Mouse (Mus musculus) heart, embryonic 15.5 days (tissue): Measurements from ENCODE around the gene Caskin2. TPM values are rescaled to one million over a fixed set of nuclear protein-coding genes. Genes with fewer than 3 reads are reported as not detected.
A peak's percentile ranks its signal among the peaks of the same experiment; 100 is the strongest.

Experiments
- ATAC-seq: fragments of 200-750 bp; cut with Nextera tagmentation; replicated peaks from 2 replicates; pipeline ENCODE4 v1.8.0; 2017; ENCODE audit warnings: low read depth, moderate TSS enrichment; ENCODE audit not compliant: insufficient number of reproducible peaks, insufficient read depth, low FRiP score
- H3K27ac ChIP-seq: fragments of 300-500 bp; sonication (generic); 2 replicates; pipeline ENCODE4 v1.5.1; 2015; ENCODE audit warnings: mild to moderate bottlenecking, inconsistent platforms
- H3K27me3 ChIP-seq: fragments of 300-500 bp; sonication (generic); 2 replicates; pipeline ENCODE4 v1.6.1; 2015; ENCODE audit warnings: inconsistent platforms
- H3K36me3 ChIP-seq: fragments of 300-500 bp; sonication (generic); 2 replicates; pipeline ENCODE4 v1.6.1; 2015; ENCODE audit warnings: mild to moderate bottlenecking, inconsistent platforms
- H3K4me1 ChIP-seq: fragments of 300-500 bp; sonication (generic); replicated peaks from 2 replicates; pipeline ENCODE4 v1.6.1; 2015; ENCODE audit warnings: inconsistent platforms
- H3K4me2 ChIP-seq: fragments of 300-500 bp; sonication (generic); 2 replicates; pipeline ENCODE4 v1.6.1; 2015; ENCODE audit warnings: inconsistent platforms, mild to moderate bottlenecking, moderate library complexity
- H3K4me3 ChIP-seq: fragments of 300-500 bp; sonication (generic); 2 replicates; pipeline ENCODE4 v1.5.1; 2015; ENCODE audit warnings: mild to moderate bottlenecking, inconsistent platforms
- H3K9ac ChIP-seq: fragments of 300-500 bp; sonication (generic); 2 replicates; pipeline ENCODE4 v1.6.1; 2015; ENCODE audit warnings: mild to moderate bottlenecking, inconsistent platforms
- H3K9me3 ChIP-seq: fragments of 300-500 bp; sonication (generic); replicated peaks from 2 replicates; pipeline ENCODE4 v1.6.1; 2016; ENCODE audit warnings: inconsistent platforms
- WGBS: fragments of 180-500 bp; shearing (Covaris S2); methylation state at CpG from one replicate; pipeline ENCODE4 v1.1.7; 2015; ENCODE audit warnings: mixed read lengths; 5-methylcytosine and 5-hydroxymethylcytosine counted together
- polyA plus RNA-seq: library from polyadenylated mRNA; unstranded; fragments of >200 nt; fragmentation: Nextera tagmentation; extraction: Ambion mirVana; gene quantifications from 2 replicates; pipeline ENCODE4 v1.2.1, GENCODE M21; 2015

Gene Caskin2
- polyA plus RNA-seq, 1 experiment from 2014 or later = 18.0 TPM

- 3% methylated on average over 28 of the region's 28 CpGs for WGBS
- peak overlapping the region; percentile 96 for H3K4me2 ChIP-seq
- peaks cover 68% of the 10 kb centered on the region for H3K4me1 ChIP-seq
- peak overlapping the region; percentile 95 for H3K4me3 ChIP-seq
- no peaks in the 10 kb centered on the region for H3K27me3 ChIP-seq
- no peaks in the 10 kb centered on the region for H3K9me3 ChIP-seq
- H3K27ac ChIP-seq = peak overlapping the region; percentile 93
- no peak for ATAC-seq
- H3K9ac ChIP-seq = peak overlapping the region; percentile 92
- H3K36me3 ChIP-seq = peaks cover 12% of the 10 kb centered on the region; the same call in 1 of the 2 replicates
Observed at GRCm38 (mm10) chr11:115812533-115813420, 662 bp downstream of the Caskin2 start.

DNA sequence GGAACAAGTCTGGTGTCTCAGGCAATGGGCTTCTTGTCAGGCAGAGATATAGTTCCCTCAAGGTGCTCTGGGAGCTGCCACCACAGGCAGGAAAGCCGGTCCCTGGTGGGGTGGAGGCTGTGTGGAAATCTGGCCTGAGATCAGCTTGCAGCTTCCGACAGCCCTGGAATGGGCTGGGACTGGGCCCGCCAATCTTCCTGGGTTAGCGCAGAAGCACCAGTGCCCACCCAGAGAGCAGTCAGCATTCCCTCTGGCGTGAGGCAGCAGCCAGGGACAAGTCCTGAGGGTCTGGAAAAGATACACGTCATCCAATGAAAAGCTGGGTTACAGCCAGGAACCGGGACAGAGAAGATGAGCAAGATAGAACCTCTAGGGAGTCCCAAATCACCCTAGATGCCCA lies 1.3 kb downstream of the Caskin2 start:
- peaks cover 75% of the 10 kb centered on the region for H3K4me1 ChIP-seq
- WGBS = 8% methylated on average over 7 of the region's 7 CpGs

DNA sequence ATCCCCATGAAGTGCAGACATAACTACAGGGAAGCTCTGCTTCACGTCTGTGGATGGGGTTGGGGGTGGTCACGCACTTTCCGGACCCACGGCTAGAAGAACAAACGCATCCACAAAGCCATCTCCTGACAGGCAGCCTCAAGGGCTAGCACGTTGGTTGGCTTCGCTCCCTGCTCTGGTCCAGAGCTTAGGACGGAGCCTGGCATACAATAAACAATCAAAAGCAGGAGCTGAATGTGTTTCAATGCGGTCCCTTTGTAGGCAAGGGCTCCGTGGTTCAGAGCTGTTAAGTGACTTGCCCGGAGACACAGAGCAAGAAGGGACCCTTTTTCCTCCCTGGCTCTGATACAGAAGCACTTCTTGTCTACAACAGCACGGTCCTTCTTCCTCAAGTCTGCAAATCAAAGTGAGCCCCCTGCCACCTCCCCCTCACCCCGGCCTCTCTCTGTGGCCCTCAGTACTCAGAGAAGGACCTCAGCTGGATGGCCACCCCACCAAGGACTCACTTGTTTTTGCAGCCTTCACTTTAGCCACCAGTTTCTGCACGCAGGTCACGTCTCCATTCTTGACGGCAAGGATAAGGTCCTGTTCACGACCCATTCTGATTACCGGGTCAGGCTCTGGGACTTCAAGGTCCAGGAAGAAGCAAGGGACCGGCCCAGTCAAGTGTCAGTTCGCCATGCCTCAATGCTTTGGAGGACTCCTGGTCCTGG lies 1.9 kb downstream of the Caskin2 start:
- 59% methylated on average over 20 of the region's 20 CpGs for WGBS
- peak overlapping the region; percentile 96 for H3K4me2 ChIP-seq

More for the DNA sequence above, 1.3 kb downstream of the Caskin2 start:
- peak overlapping the region; percentile 92 for H3K9ac ChIP-seq
- H3K4me3 ChIP-seq = peak overlapping the region; percentile 95
- H3K36me3 ChIP-seq = peaks cover 17% of the 10 kb centered on the region; the same call in 1 of the 2 replicates
- no peaks in the 10 kb centered on the region for H3K27me3 ChIP-seq
- ATAC-seq = no peak
- peak overlapping the region; percentile 96 for H3K4me2 ChIP-seq
- peak overlapping the region; percentile 93 for H3K27ac ChIP-seq
- H3K9me3 ChIP-seq = no peaks in the 10 kb centered on the region

GRCm38 (mm10) chr11:115810377-115810776 lies 3.1 kb downstream of the Caskin2 start:
- peak overlapping the region; percentile 93 for H3K27ac ChIP-seq
- peak overlapping the region; percentile 92 for H3K9ac ChIP-seq
- 21% methylated on average over 14 of the region's 14 CpGs for WGBS
- peaks cover 77% of the 10 kb centered on the region for H3K4me1 ChIP-seq
- H3K4me3 ChIP-seq = peak overlapping the region; percentile 95
- ATAC-seq = no peak
- no peaks in the 10 kb centered on the region for H3K27me3 ChIP-seq
- peaks cover 24% of the 10 kb centered on the region for H3K36me3 ChIP-seq
- H3K9me3 ChIP-seq = no peaks in the 10 kb centered on the region
- H3K4me2 ChIP-seq = peak overlapping the region; percentile 96

More for the DNA sequence above, 1.9 kb downstream of the Caskin2 start:
- ATAC-seq = no peak
- H3K9me3 ChIP-seq = no peaks in the 10 kb centered on the region
- peak overlapping the region; percentile 95 for H3K4me3 ChIP-seq
- peak overlapping the region; percentile 93 for H3K27ac ChIP-seq
- peak overlapping the region; percentile 92 for H3K9ac ChIP-seq
- H3K4me1 ChIP-seq = peaks cover 79% of the 10 kb centered on the region
- H3K36me3 ChIP-seq = peaks cover 18% of the 10 kb centered on the region
- H3K27me3 ChIP-seq = no peaks in the 10 kb centered on the region

GRCm38 (mm10) chr11:115809311-115809781 lies 4.1 kb downstream of the Caskin2 start:
- Histone ChIP-seq H3K36me3 (peaks cover 35% of the 10 kb centered on the region), H3K4me1 (peaks cover 72% of the 10 kb centered on the region), H3K4me2 (peak overlapping the region; percentile 96), H3K27ac (peak overlapping the region; percentile 93), H3K9me3 (no peaks in the 10 kb centered on the region), H3K27me3 (no peaks in the 10 kb centered on the region), H3K9ac (peak overlapping the region; percentile 92), H3K4me3 (peak overlapping the region; percentile 95)
- ATAC-seq = peak; percentile 33
- WGBS = 55% methylated on average over 8 of the region's 8 CpGs

- peak overlapping the region; percentile 96 for H3K4me2 ChIP-seq
- peak overlapping the region; percentile 92 for H3K9ac ChIP-seq
- peak overlapping the region; percentile 93 for H3K27ac ChIP-seq
- H3K4me1 ChIP-seq = peaks cover 68% of the 10 kb centered on the region
- peak overlapping the region; percentile 95 for H3K4me3 ChIP-seq
- ATAC-seq = peak; percentile 28
- no peaks in the 10 kb centered on the region for H3K27me3 ChIP-seq
- WGBS = 15% methylated on average over 10 of the region's 10 CpGs
- H3K36me3 ChIP-seq = peaks cover 38% of the 10 kb centered on the region
- no peaks in the 10 kb centered on the region for H3K9me3 ChIP-seq
Observed at GRCm38 (mm10) chr11:115808696-115809310, 4.6 kb downstream of the Caskin2 start.

- H3K4me1 ChIP-seq = peaks cover 74% of the 10 kb centered on the region
- no peaks in the 10 kb centered on the region for H3K27me3 ChIP-seq
- no peak overlapping the region for H3K4me3 ChIP-seq
- H3K27ac ChIP-seq = peak overlapping the region; percentile 93
- ATAC-seq = no peak
- H3K9ac ChIP-seq = peak overlapping the region; percentile 92
- H3K4me2 ChIP-seq = peak overlapping the region; percentile 96
- H3K36me3 ChIP-seq = peaks cover 46% of the 10 kb centered on the region
- no peaks in the 10 kb centered on the region for H3K9me3 ChIP-seq
- 63% methylated on average over 11 of the region's 11 CpGs for WGBS
Observed at GRCm38 (mm10) chr11:115807971-115808370, 5.5 kb downstream of the Caskin2 start.

DNA sequence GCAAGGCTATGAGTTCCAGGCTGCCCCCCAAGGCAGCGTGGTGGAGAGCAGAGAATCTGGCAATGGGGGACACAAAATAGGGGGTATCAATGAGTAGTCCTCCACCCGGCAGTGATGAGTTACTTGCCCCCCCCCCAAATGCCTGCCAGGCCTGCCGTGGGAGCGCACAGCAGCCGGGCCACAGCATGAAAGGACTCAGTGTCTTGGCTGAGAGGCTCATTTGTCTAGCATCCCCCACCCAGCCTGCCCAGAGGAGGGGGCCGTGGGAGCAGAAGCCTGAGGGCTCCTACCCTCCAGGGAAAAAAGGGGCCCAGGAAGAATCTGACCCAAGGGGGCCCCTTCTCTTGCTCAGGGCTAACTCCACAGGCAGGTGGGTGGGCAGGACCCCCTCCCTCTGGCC lies 6.1 kb downstream of the Caskin2 start:
- no peak overlapping the region for H3K4me2 ChIP-seq
- H3K36me3 ChIP-seq = peaks cover 53% of the 10 kb centered on the region
- no peaks in the 10 kb centered on the region for H3K27me3 ChIP-seq
- H3K4me1 ChIP-seq = peaks cover 67% of the 10 kb centered on the region
- peak overlapping the region; percentile 93; the same call in 1 of the 2 replicates for H3K27ac ChIP-seq
- H3K4me3 ChIP-seq = no peak overlapping the region
- no peak overlapping the region for H3K9ac ChIP-seq
- 69% methylated on average over 6 of the region's 6 CpGs for WGBS
- ATAC-seq = no peak
- H3K9me3 ChIP-seq = no peaks in the 10 kb centered on the region

DNA sequence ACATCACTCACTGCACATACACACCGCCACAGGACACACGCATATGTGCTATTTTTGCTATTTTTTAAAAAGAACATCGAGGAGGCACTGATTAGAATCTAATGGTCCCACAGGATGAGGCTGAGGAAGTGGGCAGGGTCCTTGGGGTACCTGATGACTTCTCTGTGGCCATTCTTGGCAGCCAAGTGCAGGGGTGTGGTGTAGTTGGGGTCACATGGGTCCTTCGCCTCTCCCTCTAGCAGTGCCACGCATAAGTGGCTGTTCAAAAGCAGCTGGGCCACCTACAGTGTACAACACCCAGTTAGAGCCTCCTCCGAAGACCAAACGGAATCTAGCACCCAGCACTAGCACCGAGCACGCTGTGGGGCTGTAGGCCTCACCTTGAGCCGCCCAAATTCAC lies 7.3 kb downstream of the Caskin2 start:
- ATAC-seq = no peak
- 90% methylated on average over 10 of the region's 10 CpGs for WGBS

GRCm38 (mm10) chr11:115805005-115805404 lies 8.4 kb downstream of the Caskin2 start:
- no peak for ATAC-seq
- H3K9me3 ChIP-seq = no peaks in the 10 kb centered on the region
- H3K27ac ChIP-seq = no peak overlapping the region
- no peak overlapping the region for H3K9ac ChIP-seq
- H3K27me3 ChIP-seq = no peaks in the 10 kb centered on the region
- peaks cover 44% of the 10 kb centered on the region for H3K4me1 ChIP-seq
- H3K4me2 ChIP-seq = no peak overlapping the region
- no peak overlapping the region for H3K4me3 ChIP-seq
- 94% methylated on average over 7 of the region's 7 CpGs for WGBS
- H3K36me3 ChIP-seq = peaks cover 71% of the 10 kb centered on the region

More for the DNA sequence above, 7.3 kb downstream of the Caskin2 start:
- no peaks in the 10 kb centered on the region for H3K27me3 ChIP-seq
- peaks cover 60% of the 10 kb centered on the region for H3K36me3 ChIP-seq
- no peak overlapping the region for H3K4me2 ChIP-seq
- H3K9ac ChIP-seq = no peak overlapping the region
- H3K4me3 ChIP-seq = no peak overlapping the region
- H3K4me1 ChIP-seq = peaks cover 56% of the 10 kb centered on the region
- H3K27ac ChIP-seq = no peak overlapping the region
- H3K9me3 ChIP-seq = no peaks in the 10 kb centered on the region
